Mouse (Mus musculus) Muller cell, postnatal 12 days (primary cell): Measurements from ENCODE around the gene Tmem177.

Source experiments
- DNase-seq: peaks from one replicate; pipeline ENCODE4 v3.0.0-alpha.2; 2015; ENCODE audit errors: inconsistent ontology term

The Tmem177 gene

GRCm38 (mm10) chr1:119889347-119889746 lies 23.7 kb downstream of the Tmem177 start:
- no peak for DNase-seq

DNA sequence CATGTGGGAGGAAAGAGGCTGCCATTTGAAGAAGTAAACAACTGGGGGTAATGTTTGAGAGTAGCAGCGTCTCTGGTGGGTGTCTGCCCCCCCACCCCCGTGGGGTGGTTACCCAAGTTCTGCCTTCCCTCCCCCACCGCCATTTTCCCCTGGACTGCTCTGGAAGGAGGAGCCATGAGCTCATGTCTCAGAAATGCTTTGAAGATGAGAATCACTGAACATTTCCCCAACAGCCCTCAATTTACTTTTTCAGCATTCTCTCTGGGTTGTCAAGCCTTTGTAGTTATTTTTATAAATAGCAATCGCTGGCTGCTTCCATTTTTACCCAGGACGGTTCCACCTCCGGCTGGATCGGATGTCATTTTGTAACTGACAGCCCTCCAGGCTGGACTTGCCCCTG lies 26.7 kb downstream of the Tmem177 start:
- peak; percentile 43 for DNase-seq

DNA sequence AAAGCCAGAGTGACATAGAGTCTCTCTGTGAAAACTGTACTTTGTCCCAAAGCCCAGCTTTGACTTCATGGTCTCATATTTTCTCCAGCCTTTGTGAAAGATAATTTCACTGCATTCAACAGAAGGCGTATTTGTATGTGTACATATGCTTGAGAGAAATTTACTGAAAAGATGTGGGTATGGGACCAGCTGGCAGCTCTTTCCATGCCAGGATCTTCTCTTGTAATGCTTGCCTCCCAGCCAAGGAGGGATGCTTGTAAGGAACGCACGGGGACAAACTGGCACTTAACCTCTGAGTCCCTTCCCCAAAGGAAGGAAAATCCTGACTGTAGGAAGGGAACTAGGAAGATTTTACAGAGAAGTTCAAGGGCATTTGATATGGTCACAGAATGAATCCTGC lies 28.7 kb downstream of the Tmem177 start:
- no peak for DNase-seq

DNA sequence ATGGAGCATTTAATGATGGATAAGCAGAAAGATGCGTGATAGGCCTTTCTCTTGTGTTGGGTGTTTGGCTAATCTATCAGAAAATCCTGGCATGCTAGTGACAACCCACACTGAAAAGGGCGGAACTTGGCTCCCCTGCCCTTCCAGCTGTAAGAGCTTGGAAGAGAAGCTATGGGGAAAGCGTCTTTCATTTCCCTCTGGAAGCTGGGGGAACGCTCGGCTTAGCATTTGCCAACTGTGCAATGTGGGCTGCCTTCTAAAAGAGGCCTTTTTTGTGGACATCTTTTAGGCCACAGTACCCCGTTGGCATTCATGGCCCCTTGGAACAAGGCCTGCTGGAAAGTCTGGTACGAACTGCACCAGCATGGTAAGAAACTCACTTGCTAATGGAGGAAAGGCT lies 34.1 kb downstream of the Tmem177 start:
- DNase-seq = peak; percentile 60

DNA sequence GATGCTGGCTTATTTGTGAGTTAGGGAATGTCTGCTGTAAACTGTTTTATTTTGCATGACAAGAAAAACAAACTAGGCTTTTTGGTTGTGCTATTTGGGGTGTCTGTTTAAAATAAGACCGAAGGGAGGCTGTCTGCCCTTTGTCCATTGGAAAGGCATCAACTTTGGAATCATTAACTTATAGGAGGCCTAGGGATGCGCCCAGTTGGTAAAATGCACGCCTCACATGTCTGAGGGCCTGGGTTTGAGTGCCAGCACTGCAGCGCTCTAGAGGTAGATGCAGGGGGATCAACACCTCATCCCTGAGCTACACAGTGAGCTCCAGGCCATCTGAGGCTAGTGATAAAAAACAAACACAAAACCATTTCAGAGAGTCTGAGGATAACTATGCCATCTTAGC lies 35.5 kb downstream of the Tmem177 start:
- DNase-seq = no peak

DNA sequence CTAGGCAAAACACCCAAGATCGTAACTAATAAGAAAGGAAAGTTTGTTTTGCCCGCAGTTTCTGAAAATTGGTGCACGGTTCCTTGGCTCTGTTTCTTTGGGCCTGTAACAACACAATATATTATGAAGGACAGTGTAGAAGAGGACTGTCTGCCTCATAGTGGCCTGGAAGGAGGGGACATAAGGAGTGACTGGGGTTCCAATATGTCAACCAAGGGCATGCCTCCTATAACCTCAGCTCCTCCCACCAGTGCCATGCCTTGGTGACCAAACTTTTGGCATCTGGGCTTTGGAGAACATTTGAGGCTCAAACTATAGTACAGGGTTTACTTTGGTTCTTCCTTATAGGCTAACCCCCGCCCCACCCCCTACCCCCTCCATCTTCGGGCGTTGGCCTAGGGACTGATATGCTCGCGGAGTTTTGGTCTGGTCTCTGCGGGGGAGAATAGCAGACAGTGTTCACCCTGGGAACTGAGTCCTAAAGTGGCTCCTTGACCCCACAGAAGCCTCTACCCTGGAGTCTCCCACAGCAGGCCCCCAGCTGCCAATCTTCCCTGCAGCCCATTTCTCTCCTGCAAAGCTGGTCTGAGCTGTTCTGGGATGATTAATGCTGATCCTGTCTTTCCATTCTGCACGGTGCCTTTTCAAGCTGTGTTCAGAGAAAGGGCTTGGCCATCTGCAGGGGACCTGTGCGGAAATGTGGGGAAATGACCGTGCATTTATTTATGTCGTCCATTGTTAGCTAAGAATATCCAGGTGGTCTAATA lies 44.4 kb downstream of the Tmem177 start:
- no peak for DNase-seq

DNA sequence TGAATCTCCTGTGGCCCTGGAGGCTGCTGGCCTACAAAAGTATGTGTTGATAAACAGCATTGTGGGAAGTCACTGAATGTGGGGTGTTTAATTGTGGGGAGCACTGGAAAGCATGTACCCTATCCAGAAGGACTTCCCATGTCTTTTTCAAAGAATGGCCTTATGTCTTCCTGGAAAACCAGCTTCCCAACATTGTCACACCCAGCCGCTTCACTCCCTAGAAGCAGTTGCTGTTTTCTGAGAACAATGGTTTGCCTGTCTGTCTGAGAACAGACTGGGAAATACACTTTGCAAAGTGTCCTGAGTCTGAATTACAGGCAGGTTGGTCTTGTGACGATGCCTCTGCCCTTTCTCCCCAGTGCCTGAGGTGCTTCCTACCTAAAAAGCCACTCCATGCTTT lies 45.7 kb downstream of the Tmem177 start:
- no peak for DNase-seq

- no peak for DNase-seq
These were observed 47.7 kb downstream of the Tmem177 start for GRCm38 (mm10) chr1:119865311-119865710.

DNA sequence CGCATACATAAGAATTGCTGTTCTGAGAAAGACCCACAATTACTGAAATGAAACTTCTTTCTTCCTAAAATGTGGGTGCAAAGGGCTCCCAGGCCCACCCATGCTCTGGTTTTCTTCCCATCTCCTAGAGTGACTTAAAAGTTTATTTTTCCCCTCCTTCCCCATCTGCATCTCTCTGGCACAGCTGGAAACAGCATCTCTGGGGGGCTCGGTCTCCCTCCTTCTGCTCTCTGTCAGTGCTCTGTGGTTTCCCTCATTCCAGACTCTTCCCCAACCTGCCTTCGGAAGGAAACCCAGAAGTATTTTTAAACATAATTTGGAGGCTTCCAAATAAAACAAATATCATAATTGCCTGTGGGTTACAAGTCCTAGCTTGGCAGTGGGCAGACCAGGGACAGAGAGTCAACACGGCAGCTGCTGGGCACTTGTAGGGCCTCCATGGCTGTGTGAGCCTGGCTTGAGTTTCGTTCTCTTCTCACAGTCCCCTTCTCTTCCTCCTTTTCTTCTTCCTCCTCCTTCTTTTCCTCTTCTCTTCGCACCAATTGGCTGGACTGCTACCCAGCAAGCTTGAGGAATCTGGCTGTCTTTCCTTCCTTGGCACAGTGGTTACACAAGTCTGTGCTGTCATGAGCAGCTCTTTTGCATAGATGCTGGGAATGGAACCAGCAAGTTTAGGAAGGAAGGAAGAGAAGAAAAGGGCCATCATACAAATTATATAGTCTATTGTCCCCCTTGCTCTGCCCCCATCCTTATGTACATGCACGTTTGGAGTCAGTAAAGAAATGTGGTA lies 49.3 kb downstream of the Tmem177 start:
- no peak for DNase-seq

GRCm38 (mm10) chr1:119859566-119859965 lies 53.4 kb downstream of the Tmem177 start:
- DNase-seq = no peak
